Mouse (Mus musculus): Measurements from ENCODE around the gene Nfib. TPM values are rescaled to one million over a fixed set of nuclear protein-coding genes. Genes with fewer than 3 reads are reported as not detected.

Nfib gene
- total and polyA plus RNA-seq, 3 experiments, result not detected

DNA sequence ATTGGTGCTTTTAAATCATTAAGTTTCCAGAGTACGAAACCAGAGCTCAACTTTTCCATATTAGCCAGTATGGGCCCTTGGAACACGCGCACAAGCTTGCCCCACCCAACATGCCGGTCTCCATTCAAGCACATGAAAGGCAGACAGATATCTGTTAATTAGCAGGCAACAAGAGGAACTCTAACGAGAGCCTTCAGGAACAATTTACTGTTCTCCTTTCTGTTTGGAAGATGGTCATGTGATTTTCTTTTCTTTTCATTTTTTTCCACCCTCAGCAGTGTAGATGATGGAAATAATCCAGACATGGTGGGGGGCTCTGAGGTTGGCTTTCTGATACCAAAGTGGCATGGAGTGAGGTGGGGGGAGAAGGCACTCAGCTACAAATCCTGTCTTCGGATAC is 361.3 kb downstream of the Nfib start:
- H3K4me1 ChIP-seq (ENCODE audit: control insufficient read depth in 1 of 2, insufficient read depth in 2 of 2, low read length in 2 of 2), result no peaks in the 10 kb centered on the region
- H3K4me3 ChIP-seq (ENCODE audit: control insufficient read depth in 1 of 2, insufficient read depth in 1 of 2, low read depth in 2 of 2, low read length in 2 of 2), result no peak overlapping the region
- H3K9me3 ChIP-seq (replicated peaks; ENCODE audit: insufficient read depth, low read length), result no peaks in the 10 kb centered on the region
- DNase-seq (ENCODE audit: low read depth, low spot score), result no peak
- H3K36me3 ChIP-seq (ENCODE audit: control insufficient read depth in 1 of 2, insufficient read depth in 2 of 2, low read length in 2 of 2), result no peaks in the 10 kb centered on the region
- H3K9ac ChIP-seq (ENCODE audit: control insufficient read depth, low read depth, low read length, poor library complexity, severe bottlenecking), result no peak overlapping the region
- TF ChIP-seq ZMIZ1 (IDR thresholded peaks at IDR 0.05; ENCODE audit: low read depth, low read length) (no peak), MAX (IDR thresholded peaks at IDR 0.05; ENCODE audit: low read length) (no peak), CHD2 (IDR thresholded peaks at IDR 0.05; ENCODE audit: low read length) (no peak), SMC3 (IDR thresholded peaks at IDR 0.05; ENCODE audit: low read depth, low read length) (no peak), SIN3A (IDR thresholded peaks at IDR 0.05; ENCODE audit: low read length) (no peak), GATA1 (IDR thresholded peaks at IDR 0.05; ENCODE audit: low read depth, low read length) (no peak), ZC3H11A (IDR thresholded peaks at IDR 0.05; ENCODE audit: low read depth, low read length) (no peak), TBP (IDR thresholded peaks at IDR 0.05; ENCODE audit: low read depth, low read length) (no peak)
- no peak overlapping the region for H3K27ac ChIP-seq (ENCODE audit: control insufficient read depth, low read depth, low read length)
- no peaks in the 10 kb centered on the region for H3K79me2 ChIP-seq (ENCODE audit: control insufficient read depth, insufficient read depth, low read length, poor library complexity)
- no peaks in the 10 kb centered on the region for H3K27me3 ChIP-seq (ENCODE audit: control insufficient read depth in 1 of 2, insufficient read depth in 2 of 2, low read length in 2 of 2)

DNA sequence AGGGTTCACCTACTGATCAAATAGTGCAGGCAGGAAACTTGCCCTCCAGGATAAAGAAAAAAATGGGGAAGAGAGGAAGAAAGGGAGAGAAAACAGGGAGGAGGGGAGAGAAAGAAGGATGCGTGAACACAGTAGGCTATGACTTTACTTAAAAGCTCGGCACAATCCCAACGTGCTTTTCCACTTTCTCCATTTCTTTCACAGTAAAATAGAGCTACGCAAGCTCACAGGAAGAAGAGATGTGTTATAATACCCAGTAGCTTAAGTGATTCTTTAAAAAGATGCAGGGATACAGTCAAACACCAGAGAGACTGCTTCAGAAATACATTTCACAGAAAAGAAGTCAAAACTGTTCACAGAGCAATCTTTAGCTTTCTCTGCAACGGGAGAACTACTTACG is 366.6 kb downstream of the Nfib start:
- TF ChIP-seq ZKSCAN1 (IDR thresholded peaks at IDR 0.05; ENCODE audit: low read depth, low read length), result no peak
- no peak for TF ChIP-seq ETS1 (IDR thresholded peaks at IDR 0.05; ENCODE audit: low read depth, low read length)
- no peak for TF ChIP-seq NRF1 (IDR thresholded peaks at IDR 0.05; ENCODE audit: insufficient read depth, low read depth, low read length, poor library complexity, severe bottlenecking)
- no peak for TF ChIP-seq E2F4 (IDR thresholded peaks at IDR 0.05; ENCODE audit: borderline replicate concordance, low read depth, low read length)
- TF ChIP-seq ELF1 (IDR thresholded peaks at IDR 0.05; ENCODE audit: low read depth, low read length), result no peak
- TF ChIP-seq MAX (IDR thresholded peaks at IDR 0.05; ENCODE audit: low read length), result no peak
- no peak for TF ChIP-seq JUND (IDR thresholded peaks at IDR 0.05; ENCODE audit: low read depth, low read length)
- TF ChIP-seq MEF2A (IDR thresholded peaks at IDR 0.05; ENCODE audit: extremely low read depth, insufficient replicate concordance, low read depth, low read length, poor library complexity, severe bottlenecking), result no peak
- TF ChIP-seq KAT2A (conservative IDR thresholded peaks at IDR 0.05; ENCODE audit: low read depth, low read length), result no peak
- Histone ChIP-seq H3K4me1 (ENCODE audit: control insufficient read depth in 1 of 2, insufficient read depth in 2 of 2, low read length in 2 of 2) (no peaks in the 10 kb centered on the region), H3K9me3 (replicated peaks; ENCODE audit: insufficient read depth, low read length) (no peaks in the 10 kb centered on the region), H3K4me3 (ENCODE audit: control insufficient read depth in 1 of 2, insufficient read depth in 1 of 2, low read depth in 2 of 2, low read length in 2 of 2) (no peak overlapping the region), H3K27ac (ENCODE audit: control insufficient read depth, low read depth, low read length) (no peak overlapping the region), H3K36me3 (ENCODE audit: control insufficient read depth in 1 of 2, insufficient read depth in 2 of 2, low read length in 2 of 2) (no peaks in the 10 kb centered on the region), H3K27me3 (ENCODE audit: control insufficient read depth in 1 of 2, insufficient read depth in 2 of 2, low read length in 2 of 2) (no peaks in the 10 kb centered on the region), H3K9ac (ENCODE audit: control insufficient read depth, low read depth, low read length, poor library complexity, severe bottlenecking) (no peak overlapping the region), H3K79me2 (ENCODE audit: control insufficient read depth, insufficient read depth, low read length, poor library complexity) (no peaks in the 10 kb centered on the region)
- no peak for DNase-seq (ENCODE audit: low read depth, low spot score)

DNA sequence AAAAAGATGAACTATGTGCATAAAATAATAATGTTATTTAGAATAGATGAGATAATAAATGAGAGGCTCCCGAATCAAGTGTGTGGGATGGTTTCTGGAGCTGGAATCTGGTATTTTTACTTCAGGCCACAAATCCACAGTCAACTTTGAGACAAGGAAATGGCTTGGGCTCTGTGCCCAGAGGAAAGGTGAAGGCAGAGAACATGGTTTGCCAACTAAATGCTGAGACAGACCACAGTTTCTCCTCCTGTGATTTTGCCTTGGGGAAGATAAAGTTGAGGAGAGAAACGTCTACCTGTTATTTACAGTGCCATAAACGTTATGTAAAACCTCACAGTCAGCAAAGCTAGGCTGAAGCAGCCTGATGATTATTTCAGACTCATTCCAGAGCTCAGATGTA is 367.1 kb downstream of the Nfib start:
- Histone ChIP-seq H3K27me3 (ENCODE audit: control insufficient read depth in 1 of 2, insufficient read depth in 2 of 2, low read length in 2 of 2) (no peaks in the 10 kb centered on the region), H3K27ac (ENCODE audit: control insufficient read depth, low read depth, low read length) (no peak overlapping the region), H3K9ac (ENCODE audit: control insufficient read depth, low read depth, low read length, poor library complexity, severe bottlenecking) (no peak overlapping the region), H3K4me1 (ENCODE audit: control insufficient read depth in 1 of 2, insufficient read depth in 2 of 2, low read length in 2 of 2) (no peaks in the 10 kb centered on the region), H3K36me3 (ENCODE audit: control insufficient read depth in 1 of 2, insufficient read depth in 2 of 2, low read length in 2 of 2) (no peaks in the 10 kb centered on the region), H3K79me2 (ENCODE audit: control insufficient read depth, insufficient read depth, low read length, poor library complexity) (no peaks in the 10 kb centered on the region), H3K9me3 (replicated peaks; ENCODE audit: insufficient read depth, low read length) (no peaks in the 10 kb centered on the region), H3K4me3 (ENCODE audit: control insufficient read depth in 1 of 2, insufficient read depth in 1 of 2, low read depth in 2 of 2, low read length in 2 of 2) (no peak overlapping the region)
- no peak for TF ChIP-seq KAT2A (conservative IDR thresholded peaks at IDR 0.05; ENCODE audit: low read depth, low read length)
- TF ChIP-seq MAX (IDR thresholded peaks at IDR 0.05; ENCODE audit: low read length), result no peak
- TF ChIP-seq HCFC1 (IDR thresholded peaks at IDR 0.05; ENCODE audit: low read depth, low read length), result no peak
- TF ChIP-seq UBTF (IDR thresholded peaks at IDR 0.05; ENCODE audit: borderline replicate concordance, insufficient read depth, low read depth, low read length), result no peak
- TF ChIP-seq MYC (IDR thresholded peaks at IDR 0.05; ENCODE audit: low read depth, low read length), result no peak
- no peak for TF ChIP-seq ZC3H11A (IDR thresholded peaks at IDR 0.05; ENCODE audit: low read depth, low read length)
- no peak for TF ChIP-seq MYB (IDR thresholded peaks at IDR 0.05; ENCODE audit: low read depth, low read length)
- no peak for TF ChIP-seq MAZ (IDR thresholded peaks at IDR 0.05; ENCODE audit: low read depth, low read length)
- TF ChIP-seq MXI1 (IDR thresholded peaks at IDR 0.05; ENCODE audit: low read depth, low read length), result no peak
- no peak for TF ChIP-seq POLR2A (IDR thresholded peaks at IDR 0.05; ENCODE audit: control insufficient read depth in 1 of 2, insufficient read depth in 1 of 2, low read depth in 1 of 2, low read length in 2 of 2, poor library complexity in 1 of 2)
- TF ChIP-seq BHLHE40 (IDR thresholded peaks at IDR 0.05; ENCODE audit: borderline replicate concordance, low read depth, low read length), result no peak
- TF ChIP-seq JUND (IDR thresholded peaks at IDR 0.05; ENCODE audit: low read depth, low read length), result no peak
- no peak for TF ChIP-seq E2F4 (IDR thresholded peaks at IDR 0.05; ENCODE audit: borderline replicate concordance, low read depth, low read length)
- TF ChIP-seq CHD2 (IDR thresholded peaks at IDR 0.05; ENCODE audit: low read length), result no peak
- no peak for TF ChIP-seq RAD21 (IDR thresholded peaks at IDR 0.05; ENCODE audit: low read depth, low read length)
- no peak for DNase-seq (ENCODE audit: low read depth, low spot score)
